ENCODE assay signal across 7 mouse cellular contexts in genomic region chr15:19856892-19857655, GRCm38 (mm10).
DNase-seq lines count a peak whose midpoint lies in the region.
"Not testable (repeated sequence)": the region's sequence is repeated elsewhere in the genome, so short reads cannot be mapped to it uniquely, and the experiment has no call there.

No protein-coding gene starts in this region.

- DNase-seq in CD4-positive, CD25-positive, alpha-beta regulatory T cell, adult 2 months (ENCODE audit: low read depth, low spot score), result peak; percentile 16
- peak; percentile 8 for DNase-seq in gastrocnemius, postnatal 25 days
- DNase-seq in heart, postnatal 14 days, result peak; percentile 2 to 12
- peak; percentile 1 for DNase-seq in left cerebral cortex, adult 11 months (ENCODE audit: low spot score)
- peak; percentile 20 to 36 for DNase-seq in lung, adult 18-20 months
- DNase-seq in monocyte, adult 2 months (ENCODE audit: low read depth in 1 of 2, low spot score in 2 of 2), result peak; percentile 38 to 47
- peak; percentile 34 to 36 for DNase-seq in spleen, postnatal 36 days (ENCODE audit: low spot score in 2 of 2)

- intact Hi-C loops in heart, postnatal 14 days (cut with DNase I), result not testable (repeated sequence)

Comparison
In these comparisons a context has a peak if more than half of its experiments do, and no peak if none do; other contexts are left out.
1. Peak in every context shown above with its lines: DNase-seq.